Mouse (Mus musculus): ENCODE results near the gene Ndufv3. TPM values are rescaled to one million over a fixed set of nuclear protein-coding genes. Genes with fewer than 3 reads are reported as not detected.

The Ndufv3 gene
- total and polyA plus RNA-seq, 3 experiments = 158 to 1,046 (median 189) TPM

DNA sequence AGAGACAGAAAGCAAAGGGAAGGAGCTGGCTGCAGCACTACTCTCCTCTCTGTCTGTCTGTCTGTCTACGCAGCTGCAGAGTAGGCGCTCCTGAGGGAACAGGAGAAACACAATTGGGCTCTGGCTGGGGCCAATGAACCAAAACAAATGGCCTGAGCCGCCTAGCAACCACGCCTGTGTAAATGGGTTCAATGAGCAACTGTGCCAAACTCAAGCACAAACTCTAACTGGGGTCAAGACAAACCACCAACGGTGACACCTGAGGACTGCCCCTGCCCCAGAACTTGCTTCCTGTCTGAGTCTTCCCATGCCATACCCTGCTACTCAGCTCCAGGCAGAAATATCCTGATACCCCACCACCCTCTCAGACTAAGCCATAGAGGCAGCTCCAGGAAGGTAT lies 14.9 kb upstream of the Ndufv3 start:
- Histone ChIP-seq H3K27me3 (ENCODE audit: control insufficient read depth in 1 of 2, insufficient read depth in 2 of 2, low read length in 2 of 2) (no peaks in the 10 kb centered on the region), H3K36me3 (ENCODE audit: control insufficient read depth in 1 of 2, insufficient read depth in 2 of 2, low read length in 2 of 2) (peaks cover 0 to 9% of the 10 kb centered on the region in 2 experiments; a peak in 2 of 4 replicates), H3K79me2 (ENCODE audit: control insufficient read depth, insufficient read depth, low read length, poor library complexity) (peaks cover 18% of the 10 kb centered on the region), H3K27ac (ENCODE audit: control insufficient read depth, low read depth, low read length) (no peak overlapping the region), H3K9me3 (replicated peaks; ENCODE audit: insufficient read depth, low read length) (no peaks in the 10 kb centered on the region), H3K4me3 (ENCODE audit: control insufficient read depth in 1 of 2, insufficient read depth in 1 of 2, low read depth in 2 of 2, low read length in 2 of 2) (no peak overlapping the region), H3K4me1 (ENCODE audit: control insufficient read depth in 1 of 2, insufficient read depth in 2 of 2, low read length in 2 of 2) (no peaks in the 10 kb centered on the region), H3K9ac (ENCODE audit: control insufficient read depth, low read depth, low read length, poor library complexity, severe bottlenecking) (no peak overlapping the region)
- TF ChIP-seq MYC (IDR thresholded peaks at IDR 0.05; ENCODE audit: low read depth, low read length) = no peak
- TF ChIP-seq POLR2A (IDR thresholded peaks at IDR 0.05; ENCODE audit: control insufficient read depth in 1 of 2, insufficient read depth in 1 of 2, low read depth in 1 of 2, low read length in 2 of 2, poor library complexity in 1 of 2) = no peak
- TF ChIP-seq TCF12 (IDR thresholded peaks at IDR 0.05; ENCODE audit: low read depth, low read length) = no peak
- TF ChIP-seq GATA1 (IDR thresholded peaks at IDR 0.05; ENCODE audit: low read depth, low read length) = no peak
- TF ChIP-seq MXI1 (IDR thresholded peaks at IDR 0.05; ENCODE audit: low read depth, low read length) = no peak
- TF ChIP-seq NELFE (IDR thresholded peaks at IDR 0.05; ENCODE audit: low read depth, low read length) = no peak
- no peak for TF ChIP-seq CHD1 (IDR thresholded peaks at IDR 0.05; ENCODE audit: low read depth, low read length)
- TF ChIP-seq USF1 (IDR thresholded peaks at IDR 0.05; ENCODE audit: low read depth, low read length) = no peak
- no peak for TF ChIP-seq MYB (IDR thresholded peaks at IDR 0.05; ENCODE audit: low read depth, low read length)
- no peak for TF ChIP-seq ZC3H11A (IDR thresholded peaks at IDR 0.05; ENCODE audit: low read depth, low read length)
- TF ChIP-seq EP300 (IDR thresholded peaks at IDR 0.05; ENCODE audit: low read depth in 1 of 2, low read length in 2 of 2) = no peak
- no peak for TF ChIP-seq NRF1 (IDR thresholded peaks at IDR 0.05; ENCODE audit: insufficient read depth, low read depth, low read length, poor library complexity, severe bottlenecking)
- no peak for TF ChIP-seq BHLHE40 (IDR thresholded peaks at IDR 0.05; ENCODE audit: borderline replicate concordance, low read depth, low read length)
- TF ChIP-seq ZNF384 (IDR thresholded peaks at IDR 0.05; ENCODE audit: low read depth, low read length) = no peak
- TF ChIP-seq POLR2AphosphoS5 (IDR thresholded peaks at IDR 0.05; ENCODE audit: borderline replicate concordance, low read depth, low read length) = no peak
- TF ChIP-seq GABPA (IDR thresholded peaks at IDR 0.05; ENCODE audit: low read depth, low read length) = no peak
- no peak for DNase-seq (ENCODE audit: low read depth, low spot score)

DNA sequence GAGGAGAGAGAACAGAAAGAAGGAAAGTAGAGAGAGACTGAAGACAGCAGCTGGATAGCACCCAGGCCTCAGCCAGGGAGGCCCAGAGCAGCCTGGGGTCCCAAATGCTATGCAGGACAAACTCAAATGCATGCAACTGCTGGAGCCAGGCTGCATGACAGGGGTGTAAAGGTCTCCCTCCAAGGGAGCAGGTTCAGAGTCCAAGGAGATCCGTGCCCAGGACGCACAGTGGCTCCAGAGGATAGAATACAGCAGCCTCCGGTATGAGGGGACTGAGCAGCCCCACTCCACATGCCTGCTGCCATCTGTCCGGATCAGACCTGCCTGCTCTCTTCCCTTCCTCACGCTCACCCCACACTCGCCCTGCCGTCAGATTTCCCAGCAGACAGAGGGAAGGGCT lies 13.6 kb upstream of the Ndufv3 start:
- DNase-seq (ENCODE audit: low read depth, low spot score) = no peak
- H3K27me3 ChIP-seq (ENCODE audit: control insufficient read depth in 1 of 2, insufficient read depth in 2 of 2, low read length in 2 of 2) = no peaks in the 10 kb centered on the region
- H3K79me2 ChIP-seq (ENCODE audit: control insufficient read depth, insufficient read depth, low read length, poor library complexity) = peaks cover 28% of the 10 kb centered on the region
- H3K27ac ChIP-seq (ENCODE audit: control insufficient read depth, low read depth, low read length) = no peak overlapping the region
- H3K9me3 ChIP-seq (replicated peaks; ENCODE audit: insufficient read depth, low read length) = no peaks in the 10 kb centered on the region
- peaks cover 0 to 5% of the 10 kb centered on the region in 2 experiments; a peak in 2 of 4 replicates for H3K4me1 ChIP-seq (ENCODE audit: control insufficient read depth in 1 of 2, insufficient read depth in 2 of 2, low read length in 2 of 2)
- TF ChIP-seq MXI1 (IDR thresholded peaks at IDR 0.05; ENCODE audit: low read depth, low read length) (no peak), TCF12 (IDR thresholded peaks at IDR 0.05; ENCODE audit: low read depth, low read length) (no peak), USF1 (IDR thresholded peaks at IDR 0.05; ENCODE audit: low read depth, low read length) (no peak), E2F4 (IDR thresholded peaks at IDR 0.05; ENCODE audit: borderline replicate concordance, low read depth, low read length) (no peak), KAT2A (conservative IDR thresholded peaks at IDR 0.05; ENCODE audit: low read depth, low read length) (no peak), POLR2AphosphoS2 (IDR thresholded peaks at IDR 0.05; ENCODE audit: low read length) (no peak), POLR2AphosphoS5 (IDR thresholded peaks at IDR 0.05; ENCODE audit: borderline replicate concordance, low read depth, low read length) (no peak), CTCF (IDR thresholded peaks at IDR 0.05 in 2 of 3, conservative IDR thresholded peaks at IDR 0.05 in 1 of 3; ENCODE audit: control insufficient read depth in 1 of 3, insufficient read depth in 1 of 3, low read depth in 2 of 3, low read length in 3 of 3, poor library complexity in 1 of 3, severe bottlenecking in 1 of 3) (no peak), ZNF384 (IDR thresholded peaks at IDR 0.05; ENCODE audit: low read depth, low read length) (no peak), NRF1 (IDR thresholded peaks at IDR 0.05; ENCODE audit: insufficient read depth, low read depth, low read length, poor library complexity, severe bottlenecking) (no peak)
- H3K4me3 ChIP-seq (ENCODE audit: control insufficient read depth in 1 of 2, insufficient read depth in 1 of 2, low read depth in 2 of 2, low read length in 2 of 2) = no peak overlapping the region
- peaks cover 7 to 8% of the 10 kb centered on the region in 2 experiments for H3K36me3 ChIP-seq (ENCODE audit: control insufficient read depth in 1 of 2, insufficient read depth in 2 of 2, low read length in 2 of 2)
- H3K9ac ChIP-seq (ENCODE audit: control insufficient read depth, low read depth, low read length, poor library complexity, severe bottlenecking) = no peak overlapping the region

All from MEL (cell line).